Mouse (Mus musculus): ENCODE results near the gene Dock8. TPM values are rescaled to one million over a fixed set of nuclear protein-coding genes. Genes with fewer than 3 reads are reported as not detected.

Dock8 gene
- polyA plus RNA-seq, 1 experiment, result 8.2 TPM

DNA sequence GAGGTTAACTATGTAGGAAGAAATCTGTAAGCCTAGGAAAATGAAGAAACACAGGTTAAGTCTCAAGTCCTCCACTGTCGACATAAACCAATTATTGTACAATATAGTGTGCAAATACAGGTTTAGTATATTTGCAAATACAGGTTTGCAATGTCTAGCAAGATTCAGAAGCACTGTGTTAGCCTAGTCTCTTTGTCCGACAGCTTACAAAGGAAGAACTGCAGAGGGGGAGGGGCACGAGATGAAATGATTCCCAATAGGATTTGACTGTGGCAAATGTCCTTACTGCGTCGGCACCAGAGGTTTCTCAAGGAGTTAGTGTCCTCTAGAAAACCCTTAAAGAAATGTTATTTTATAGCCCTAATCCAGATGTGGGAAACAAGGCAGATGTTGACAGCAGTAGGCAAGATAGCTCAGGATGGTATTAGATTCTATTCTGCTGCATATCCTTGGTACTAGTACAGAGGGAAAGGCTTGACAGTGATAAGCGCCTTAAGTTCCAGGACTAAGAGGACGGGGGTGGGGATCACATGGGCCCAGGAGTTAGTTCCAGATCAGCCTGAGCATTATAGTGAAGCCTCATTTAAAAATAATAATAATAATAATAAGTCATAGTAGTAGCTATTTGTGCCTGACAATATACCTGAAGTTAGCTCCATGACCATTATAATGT is 155.3 kb downstream of the Dock8 start:
- H3K27me3 ChIP-seq (ENCODE audit: control insufficient read depth, insufficient read depth, insufficient read length), result no peaks in the 10 kb centered on the region
- TF ChIP-seq CEBPB (IDR thresholded peaks at IDR 0.05; ENCODE audit: low read depth), result no peak
- no peak for TF ChIP-seq MYOD1 (IDR thresholded peaks at IDR 0.05; ENCODE audit: control insufficient read depth, insufficient read length, low read depth)
- H3K4me3 ChIP-seq (ENCODE audit: insufficient read depth, poor library complexity, severe bottlenecking), result no peak overlapping the region
- no peaks in the 10 kb centered on the region for H3K79me2 ChIP-seq (ENCODE audit: control insufficient read depth, insufficient read depth)
- H3K79me3 ChIP-seq (ENCODE audit: low read depth), result no peaks in the 10 kb centered on the region
- peaks cover 34% of the 10 kb centered on the region for H3K36me3 ChIP-seq (ENCODE audit: control insufficient read depth, insufficient read depth)
- H3ac ChIP-seq (ENCODE audit: control insufficient read depth, insufficient read length, low read depth), result no peak overlapping the region

DNA sequence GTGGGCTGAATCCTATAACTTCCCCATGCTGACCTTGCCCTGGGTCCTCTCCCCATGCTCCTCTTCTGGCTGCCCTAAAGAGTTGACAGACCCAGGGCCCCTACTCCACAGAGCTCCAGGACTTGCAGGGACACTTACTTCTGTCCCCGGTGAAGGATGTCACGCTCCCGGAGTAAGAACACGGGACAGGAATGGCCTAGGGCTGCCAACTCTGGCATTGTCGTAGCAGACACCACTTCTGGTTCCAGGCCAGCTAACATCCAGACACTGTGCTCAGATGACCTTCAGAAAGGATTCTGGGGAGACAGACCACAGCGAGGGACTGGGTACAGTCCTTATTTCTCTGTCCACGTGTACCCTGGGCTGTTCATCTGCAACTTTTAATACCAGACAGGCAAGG is 155.9 kb downstream of the Dock8 start:
- no peak overlapping the region for H3K4me3 ChIP-seq (ENCODE audit: insufficient read depth, poor library complexity, severe bottlenecking)
- H3K36me3 ChIP-seq (ENCODE audit: control insufficient read depth, insufficient read depth), result peaks cover 40% of the 10 kb centered on the region
- H3ac ChIP-seq (ENCODE audit: control insufficient read depth, insufficient read length, low read depth), result no peak overlapping the region
- no peaks in the 10 kb centered on the region for H3K79me3 ChIP-seq (ENCODE audit: low read depth)
- H3K27me3 ChIP-seq (ENCODE audit: control insufficient read depth, insufficient read depth, insufficient read length), result no peaks in the 10 kb centered on the region
- no peaks in the 10 kb centered on the region for H3K79me2 ChIP-seq (ENCODE audit: control insufficient read depth, insufficient read depth)
- TF ChIP-seq CTCF (IDR thresholded peaks at IDR 0.05; ENCODE audit: control insufficient read depth, insufficient read depth, insufficient read length) (no peak), MYOG (IDR thresholded peaks at IDR 0.05; ENCODE audit: control insufficient read depth, extremely low read depth, insufficient read length) (no peak), FOSL1 (IDR thresholded peaks at IDR 0.05; ENCODE audit: insufficient read depth, low read length, poor library complexity, severe bottlenecking) (no peak), MYOD1 (IDR thresholded peaks at IDR 0.05; ENCODE audit: control insufficient read depth, insufficient read length, low read depth) (no peak), USF1 (IDR thresholded peaks at IDR 0.05; ENCODE audit: low read depth) (no peak), CEBPB (IDR thresholded peaks at IDR 0.05; ENCODE audit: low read depth) (no peak), MAX (IDR thresholded peaks at IDR 0.05) (no peak)

DNA sequence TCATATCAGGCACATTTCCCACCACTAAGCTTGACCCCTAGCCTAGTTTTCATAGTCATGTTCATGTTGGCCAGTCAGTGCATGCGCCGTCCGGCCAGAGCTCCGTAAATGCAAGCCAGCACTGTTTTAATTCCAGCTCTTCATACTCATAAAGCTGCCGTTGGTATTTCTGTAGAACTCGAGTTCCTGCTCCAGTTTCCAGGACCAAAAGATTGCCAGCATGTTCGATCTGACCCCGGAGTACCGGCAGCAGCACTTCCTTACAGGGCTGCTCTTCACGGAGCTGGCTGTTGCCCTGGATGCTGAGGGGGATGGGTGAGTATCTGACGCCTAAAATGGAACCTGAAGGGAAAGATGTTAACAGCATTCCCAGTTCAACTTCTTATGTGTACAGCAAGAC is 156.4 kb downstream of the Dock8 start:
- no peak overlapping the region for H3ac ChIP-seq (ENCODE audit: control insufficient read depth, insufficient read length, low read depth)
- no peaks in the 10 kb centered on the region for H3K79me3 ChIP-seq (ENCODE audit: low read depth)
- H3K79me2 ChIP-seq (ENCODE audit: control insufficient read depth, insufficient read depth), result no peaks in the 10 kb centered on the region
- H3K27me3 ChIP-seq (ENCODE audit: control insufficient read depth, insufficient read depth, insufficient read length), result no peaks in the 10 kb centered on the region
- no peak overlapping the region for H3K4me3 ChIP-seq (ENCODE audit: insufficient read depth, poor library complexity, severe bottlenecking)
- TF ChIP-seq MYOD1 (IDR thresholded peaks at IDR 0.05; ENCODE audit: control insufficient read depth, insufficient read length, low read depth) (no peak), FOSL1 (IDR thresholded peaks at IDR 0.05; ENCODE audit: insufficient read depth, low read length, poor library complexity, severe bottlenecking) (no peak), MYOG (IDR thresholded peaks at IDR 0.05; ENCODE audit: control insufficient read depth, extremely low read depth, insufficient read length) (no peak), MAX (IDR thresholded peaks at IDR 0.05) (no peak), CTCF (IDR thresholded peaks at IDR 0.05; ENCODE audit: control insufficient read depth, insufficient read depth, insufficient read length) (no peak), CEBPB (IDR thresholded peaks at IDR 0.05; ENCODE audit: low read depth) (no peak)
- peaks cover 41% of the 10 kb centered on the region for H3K36me3 ChIP-seq (ENCODE audit: control insufficient read depth, insufficient read depth)

DNA sequence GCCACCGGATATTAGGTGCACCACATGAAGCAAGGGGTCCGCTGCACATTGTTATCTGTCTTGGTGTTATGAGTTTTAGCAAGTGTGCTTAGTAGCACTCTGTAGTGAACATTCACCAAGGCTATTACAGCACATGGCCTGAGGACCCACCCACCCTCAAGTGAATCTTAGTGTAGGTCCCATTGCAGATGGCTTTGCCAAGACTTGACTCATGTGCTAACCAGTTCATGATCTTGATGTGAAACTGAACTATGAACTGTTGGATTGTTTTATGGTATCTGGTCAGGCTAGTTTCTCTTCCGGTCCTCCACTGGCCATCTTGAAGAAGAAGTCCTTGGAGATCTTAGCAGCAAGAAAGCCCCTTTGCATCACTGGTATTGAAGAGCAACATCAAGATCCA is 162.9 kb downstream of the Dock8 start:
- Histone ChIP-seq H3K4me3 (ENCODE audit: insufficient read depth, poor library complexity, severe bottlenecking) (no peak overlapping the region), H3K79me2 (ENCODE audit: control insufficient read depth, insufficient read depth) (no peaks in the 10 kb centered on the region), H3K79me3 (ENCODE audit: low read depth) (no peaks in the 10 kb centered on the region), H3K27me3 (ENCODE audit: control insufficient read depth, insufficient read depth, insufficient read length) (no peaks in the 10 kb centered on the region), H3K36me3 (ENCODE audit: control insufficient read depth, insufficient read depth) (peaks cover 62% of the 10 kb centered on the region), H3ac (ENCODE audit: control insufficient read depth, insufficient read length, low read depth) (no peak overlapping the region)
- TF ChIP-seq MYOD1 (IDR thresholded peaks at IDR 0.05; ENCODE audit: control insufficient read depth, insufficient read length, low read depth) (no peak), CEBPB (IDR thresholded peaks at IDR 0.05; ENCODE audit: low read depth) (no peak), MAX (IDR thresholded peaks at IDR 0.05) (no peak), MYOG (IDR thresholded peaks at IDR 0.05; ENCODE audit: control insufficient read depth, extremely low read depth, insufficient read length) (no peak), CTCF (IDR thresholded peaks at IDR 0.05; ENCODE audit: control insufficient read depth, insufficient read depth, insufficient read length) (no peak), FOSL1 (IDR thresholded peaks at IDR 0.05; ENCODE audit: insufficient read depth, low read length, poor library complexity, severe bottlenecking) (no peak), USF1 (IDR thresholded peaks at IDR 0.05; ENCODE audit: low read depth) (no peak)

DNA sequence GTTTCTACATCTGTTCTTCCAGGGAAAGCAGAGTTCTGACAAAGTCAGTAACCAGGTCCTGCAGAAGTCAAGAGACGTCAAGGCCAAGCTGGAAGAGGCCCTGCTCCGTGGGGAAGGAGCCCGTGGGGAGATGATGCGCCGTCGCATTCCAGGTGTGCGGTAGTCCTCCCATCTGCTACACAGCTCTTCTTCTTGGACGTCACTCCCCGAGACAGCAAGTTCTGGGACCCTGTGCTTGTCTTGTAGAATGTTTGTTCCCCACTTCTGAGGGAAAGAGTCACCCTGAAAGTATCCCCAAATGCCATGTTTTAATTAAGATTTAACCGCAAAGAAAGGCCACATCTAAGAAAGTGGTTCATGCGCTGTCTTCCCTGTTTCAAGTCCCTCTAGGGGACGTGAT is 164.1 kb downstream of the Dock8 start:
- TF ChIP-seq MYOD1 (IDR thresholded peaks at IDR 0.05; ENCODE audit: control insufficient read depth, insufficient read length, low read depth) (no peak), MAX (IDR thresholded peaks at IDR 0.05) (no peak), CTCF (IDR thresholded peaks at IDR 0.05; ENCODE audit: control insufficient read depth, insufficient read depth, insufficient read length) (no peak), MYOG (IDR thresholded peaks at IDR 0.05; ENCODE audit: control insufficient read depth, extremely low read depth, insufficient read length) (no peak), USF1 (IDR thresholded peaks at IDR 0.05; ENCODE audit: low read depth) (no peak), FOSL1 (IDR thresholded peaks at IDR 0.05; ENCODE audit: insufficient read depth, low read length, poor library complexity, severe bottlenecking) (no peak), CEBPB (IDR thresholded peaks at IDR 0.05; ENCODE audit: low read depth) (no peak)

DNA sequence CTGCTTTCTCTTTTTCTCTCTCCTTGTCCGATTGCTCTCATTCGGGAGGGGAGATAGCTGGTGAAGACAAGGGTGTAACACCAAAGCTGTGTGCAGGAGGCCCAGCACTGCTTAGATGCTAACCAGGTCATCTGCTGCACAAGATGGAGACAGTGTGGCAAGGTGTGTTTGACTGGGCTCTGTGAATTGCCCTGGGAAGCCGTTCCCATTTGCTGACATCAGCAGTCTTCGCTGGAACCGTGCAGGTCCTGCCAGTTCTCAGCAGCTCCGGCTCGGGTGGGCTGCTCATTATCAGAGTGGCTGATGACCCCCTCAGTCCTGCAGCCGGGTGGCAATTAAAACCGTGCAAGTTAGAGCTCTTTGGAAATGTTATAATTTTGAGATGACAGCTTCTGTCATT is 167.1 kb downstream of the Dock8 start:
- H3K4me3 ChIP-seq (ENCODE audit: insufficient read depth, poor library complexity, severe bottlenecking), result no peak overlapping the region
- no peaks in the 10 kb centered on the region for H3K27me3 ChIP-seq (ENCODE audit: control insufficient read depth, insufficient read depth, insufficient read length)
- no peak overlapping the region for H3ac ChIP-seq (ENCODE audit: control insufficient read depth, insufficient read length, low read depth)
- no peak for TF ChIP-seq MYOD1 (IDR thresholded peaks at IDR 0.05; ENCODE audit: control insufficient read depth, insufficient read length, low read depth)
- TF ChIP-seq MYOG (IDR thresholded peaks at IDR 0.05; ENCODE audit: control insufficient read depth, extremely low read depth, insufficient read length), result no peak
- TF ChIP-seq FOSL1 (IDR thresholded peaks at IDR 0.05; ENCODE audit: insufficient read depth, low read length, poor library complexity, severe bottlenecking), result no peak
- TF ChIP-seq CEBPB (IDR thresholded peaks at IDR 0.05; ENCODE audit: low read depth), result no peak
- TF ChIP-seq USF1 (IDR thresholded peaks at IDR 0.05; ENCODE audit: low read depth), result no peak
- no peak for TF ChIP-seq CTCF (IDR thresholded peaks at IDR 0.05; ENCODE audit: control insufficient read depth, insufficient read depth, insufficient read length)
- TF ChIP-seq MAX (IDR thresholded peaks at IDR 0.05), result no peak
- no peaks in the 10 kb centered on the region for H3K79me3 ChIP-seq (ENCODE audit: low read depth)
- peaks cover 43% of the 10 kb centered on the region for H3K36me3 ChIP-seq (ENCODE audit: control insufficient read depth, insufficient read depth)
- H3K79me2 ChIP-seq (ENCODE audit: control insufficient read depth, insufficient read depth), result no peaks in the 10 kb centered on the region

More for the DNA sequence above, 164.1 kb downstream of the Dock8 start:
- H3K79me3 ChIP-seq (ENCODE audit: low read depth), result no peaks in the 10 kb centered on the region
- peaks cover 60% of the 10 kb centered on the region for H3K36me3 ChIP-seq (ENCODE audit: control insufficient read depth, insufficient read depth)
- H3K4me3 ChIP-seq (ENCODE audit: insufficient read depth, poor library complexity, severe bottlenecking), result no peak overlapping the region
- H3K27me3 ChIP-seq (ENCODE audit: control insufficient read depth, insufficient read depth, insufficient read length), result no peaks in the 10 kb centered on the region
- H3K79me2 ChIP-seq (ENCODE audit: control insufficient read depth, insufficient read depth), result no peaks in the 10 kb centered on the region
- no peak overlapping the region for H3ac ChIP-seq (ENCODE audit: control insufficient read depth, insufficient read length, low read depth)
